Comparison of ENCODE assay signal across 24 mouse cellular contexts in genomic region chr6:12074599-12074998, GRCm38 (mm10).
"Had no signal": no experiment of that assay in that cellular context is flagged by ENCODE, and none has a peak within 500 bp of the region (broad histone marks: within the 10 kb centered on the region; RNA-seq: fewer than 3 reads in every experiment).

No protein-coding gene starts in this region.

- H3K4me1 ChIP-seq: heart, embryonic 10.5 days; hindbrain, embryonic 10.5 days; intestine, embryonic 15.5 days; limb, embryonic 13.5 days; limb, embryonic 15.5 days; liver, embryonic 13.5 days had no signal

- H3K27me3 ChIP-seq: heart, embryonic 12.5 days; hindbrain, embryonic 12.5 days; intestine, embryonic 15.5 days; limb, embryonic 13.5 days; limb, embryonic 15.5 days; liver, embryonic 13.5 days had no signal

- ATAC-seq: hindbrain, embryonic 16.5 days; inflammation-experienced regulatory T-cells, adult 6 months; intestine, embryonic 15.5 days; intestine, postnatal 0 days had no signal

- H3K27ac ChIP-seq: heart, embryonic 10.5 days; hindbrain, embryonic 10.5 days; hindbrain, embryonic 12.5 days; hindbrain, embryonic 14.5 days; intestine, embryonic 15.5 days; layer of hippocampus, adult 2 months; left cerebral cortex, adult 2 months; limb, embryonic 13.5 days; limb, embryonic 15.5 days; liver, embryonic 13.5 days had no signal

- H3K4me2 ChIP-seq: heart, embryonic 12.5 days; hindbrain, embryonic 12.5 days; hindbrain, embryonic 14.5 days; intestine, embryonic 15.5 days; limb, embryonic 13.5 days; limb, embryonic 15.5 days; liver, embryonic 13.5 days had no signal

- H3K9ac ChIP-seq: heart, embryonic 12.5 days; hindbrain, embryonic 12.5 days; hindbrain, embryonic 14.5 days; intestine, embryonic 15.5 days; limb, embryonic 13.5 days; limb, embryonic 15.5 days; liver, embryonic 13.5 days had no signal

- DNase-seq: gastrocnemius, postnatal 14 days; gastrocnemius, postnatal 36 days; heart, adult 11 months; heart, postnatal 10 days; heart, postnatal 4 days; kidney, adult 18-20 months; kidney, adult 8-10 months; kidney, postnatal 14 days; kidney, postnatal 36 days; left cerebral cortex, postnatal 4 days; liver, embryonic 13.5 days had no signal

- H3K4me3 ChIP-seq: heart, embryonic 10.5 days; heart, embryonic 12.5 days; hindbrain, embryonic 10.5 days; hindbrain, embryonic 12.5 days; intestine, embryonic 15.5 days; layer of hippocampus, adult 2 months; left cerebral cortex, adult 2 months; limb, embryonic 13.5 days; limb, embryonic 15.5 days; liver, embryonic 13.5 days had no signal

- H3K9me3 ChIP-seq: heart, embryonic 10.5 days; heart, embryonic 12.5 days; hindbrain, embryonic 10.5 days; hindbrain, embryonic 12.5 days; intestine, embryonic 15.5 days; limb, embryonic 13.5 days; limb, embryonic 15.5 days; liver, embryonic 13.5 days had no signal

- H3K36me3 ChIP-seq: heart, embryonic 10.5 days; hindbrain, embryonic 12.5 days; intestine, embryonic 15.5 days; limb, embryonic 15.5 days; liver, embryonic 13.5 days had no signal
